Mouse (Mus musculus) layer of hippocampus, adult 9-10 months (tissue): ENCODE results near the gene Bdp1.
"Not testable (repeated sequence)": the region's sequence is repeated elsewhere in the genome, so short reads cannot be mapped to it uniquely, and the experiment has no call there.

Experiments used
- DNase-seq: peaks from one replicate; pipeline ENCODE4 v3.0.0; 2022; ENCODE audit warnings: low spot score

The Bdp1 gene

DNA sequence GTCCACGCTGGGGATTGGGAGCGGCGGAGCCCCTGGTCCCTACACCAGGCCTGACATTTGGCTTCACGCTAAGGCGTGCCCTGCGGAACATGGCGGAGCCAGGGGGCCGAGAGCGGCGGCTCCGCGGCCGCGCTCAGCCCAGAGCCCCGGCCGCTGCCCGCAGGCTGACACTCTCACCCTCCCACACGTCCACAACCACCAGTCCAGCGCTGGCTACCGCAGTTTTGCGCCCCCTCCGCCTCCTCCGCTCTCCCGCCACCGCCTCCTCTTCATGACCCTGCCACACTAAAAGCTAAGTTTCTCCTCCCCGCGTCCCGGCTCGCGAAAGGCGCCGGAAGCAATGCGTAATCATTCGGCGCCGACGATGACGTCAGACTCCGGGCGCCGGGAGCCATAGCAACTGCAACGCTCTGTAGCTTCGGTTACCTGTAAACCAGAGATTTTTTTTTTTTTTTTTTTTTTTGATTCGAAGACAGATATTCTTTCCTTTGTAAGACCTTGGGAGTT, at the start of gene Bdp1:
TSS of gene Bdp1 (minus strand) at position 323 of the 507 bp plus-strand sequence.
- peak; percentile 78 for DNase-seq

- peak; percentile 18 for DNase-seq
These were observed 48.8 kb upstream of the Bdp1 start for GRCm38 (mm10) chr13:100152659-100153058.

- DNase-seq: no peak
These were observed 37.9 kb upstream of the Bdp1 start for GRCm38 (mm10) chr13:100141646-100142314.

- no peak for DNase-seq
These were observed 21.4 kb upstream of the Bdp1 start for GRCm38 (mm10) chr13:100125258-100125643.

- DNase-seq: peak; percentile 78
These were observed 20.8 kb upstream of the Bdp1 start, which contains the start of gene Smn1 for GRCm38 (mm10) chr13:100124423-100125257. Gene Smn1 (plus strand): TSS chr13:100124852.

DNA sequence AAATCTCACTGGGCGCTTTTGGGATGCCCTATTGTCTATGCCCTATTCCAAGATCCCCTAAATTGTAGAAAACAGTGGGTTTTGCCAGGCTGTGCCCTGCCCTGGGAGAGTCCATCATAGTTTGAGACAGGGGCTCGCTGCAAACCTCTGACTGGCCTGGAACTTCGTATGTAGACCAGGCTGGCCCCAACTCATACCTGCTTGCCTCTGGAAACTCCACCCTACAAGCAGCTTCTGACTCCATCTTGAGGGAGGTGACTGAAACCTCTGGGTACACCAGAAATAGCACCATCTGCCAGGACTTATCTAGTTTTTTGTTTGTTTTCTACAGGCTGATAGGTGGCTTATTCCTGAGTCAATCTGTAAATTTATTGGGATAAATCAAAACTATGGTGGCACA, 20.1 kb upstream of the Bdp1 start:
- no peak for DNase-seq

- no peak for DNase-seq
These were observed 8.5 kb upstream of the Bdp1 start for GRCm38 (mm10) chr13:100112218-100112972.

DNA sequence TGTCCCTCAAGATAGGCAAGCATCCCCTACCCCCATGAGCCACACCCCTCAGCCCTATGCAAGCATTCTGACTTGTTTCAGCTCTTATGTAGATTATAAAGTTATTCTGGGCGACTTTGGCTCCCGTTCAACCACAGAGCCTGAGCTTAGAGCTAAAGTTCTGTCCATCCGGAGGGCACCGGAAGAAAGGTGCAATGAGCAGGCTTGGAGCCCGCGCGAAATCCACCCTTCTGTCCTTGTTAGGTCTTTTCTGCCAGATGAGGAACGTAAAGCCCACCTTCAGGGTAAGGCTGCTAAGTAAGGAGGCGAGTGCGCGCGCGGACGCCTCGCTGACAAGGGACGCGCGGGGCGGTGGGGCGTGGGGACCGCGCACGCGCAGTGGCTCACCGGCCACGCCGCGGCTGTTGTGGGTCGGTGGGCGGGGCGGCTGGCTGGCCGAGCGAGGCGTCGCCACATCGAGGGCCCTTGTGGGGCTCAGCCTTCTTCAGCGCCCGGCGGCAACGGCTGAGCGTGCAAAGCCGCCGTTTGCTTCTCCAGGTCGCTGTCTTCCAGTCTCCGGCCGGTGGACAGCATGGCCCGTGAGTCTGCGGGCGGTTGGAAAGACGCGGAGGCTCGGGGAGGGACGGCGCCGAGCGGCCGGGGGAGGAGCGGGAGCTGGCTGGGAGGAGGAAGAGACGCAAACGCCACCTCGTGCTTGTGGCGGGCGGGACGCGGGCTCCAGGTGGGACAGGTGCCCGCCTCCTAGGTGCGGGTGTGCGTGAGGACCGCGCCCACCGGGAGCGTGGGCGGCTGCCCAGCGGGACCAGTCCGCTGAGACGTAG, 4.0 kb upstream of the Bdp1 start, which contains the start of gene Serf1:
TSS of gene Serf1 (plus strand) at position 361 of the 821 bp plus-strand sequence.
- DNase-seq: no peak

GRCm38 (mm10) chr13:100103052-100103658, 715 bp downstream of the Bdp1 start:
- no peak for DNase-seq

- DNase-seq: no peak
These were observed 5.1 kb downstream of the Bdp1 start for GRCm38 (mm10) chr13:100098808-100099207.

DNA sequence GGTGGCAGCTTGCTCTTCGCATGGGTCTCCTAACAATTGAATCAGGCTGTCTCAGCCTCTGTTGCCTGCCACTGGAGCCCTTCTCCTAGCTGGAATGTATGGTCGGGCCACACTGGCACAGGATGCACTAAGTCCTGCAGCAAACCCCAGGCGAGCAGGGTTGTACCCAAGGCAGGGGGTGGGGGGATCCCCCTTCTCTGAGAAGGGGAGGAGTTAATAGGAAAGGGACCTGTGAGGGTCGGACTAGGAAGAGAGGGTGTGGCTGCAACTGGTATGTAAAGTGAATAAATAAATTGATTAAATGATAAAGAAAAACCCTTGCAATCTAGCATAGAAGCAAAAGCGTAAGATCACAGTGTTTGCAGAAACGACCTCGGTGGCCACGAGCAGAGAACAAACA, 32.4 kb downstream of the Bdp1 start:
- no peak for DNase-seq

DNA sequence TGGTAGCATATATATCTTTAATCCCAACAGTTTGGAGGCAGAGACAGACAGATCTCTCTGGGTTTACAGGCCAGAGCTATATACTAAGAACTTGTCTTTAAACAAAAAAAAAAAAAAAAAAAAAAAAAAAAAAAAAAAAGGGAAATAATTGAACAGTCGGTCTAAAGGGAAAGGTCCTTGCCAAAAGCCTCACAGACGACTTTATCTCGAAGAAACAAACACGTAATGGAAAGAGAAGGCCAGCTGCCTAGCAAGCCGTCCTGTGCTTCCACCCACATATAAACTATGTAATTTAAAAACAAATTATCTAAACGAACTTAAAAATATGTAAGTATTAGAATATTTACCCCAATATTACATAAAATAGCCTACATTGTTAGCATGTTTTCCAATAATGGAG, 36.0 kb downstream of the Bdp1 start:
- no peak for DNase-seq

GRCm38 (mm10) chr13:100063936-100064335, 39.9 kb downstream of the Bdp1 start:
- no peak for DNase-seq

- not testable (repeated sequence) for DNase-seq
These were observed 46.1 kb downstream of the Bdp1 start for GRCm38 (mm10) chr13:100057738-100058137.

GRCm38 (mm10) chr13:100026013-100026412, 77.9 kb downstream of the Bdp1 start:
- DNase-seq: no peak

GRCm38 (mm10) chr13:100016891-100017290, 87.0 kb downstream of the Bdp1 start:
- DNase-seq: no peak

GRCm38 (mm10) chr13:100015937-100016336, 87.9 kb downstream of the Bdp1 start:
- no peak for DNase-seq

DNA sequence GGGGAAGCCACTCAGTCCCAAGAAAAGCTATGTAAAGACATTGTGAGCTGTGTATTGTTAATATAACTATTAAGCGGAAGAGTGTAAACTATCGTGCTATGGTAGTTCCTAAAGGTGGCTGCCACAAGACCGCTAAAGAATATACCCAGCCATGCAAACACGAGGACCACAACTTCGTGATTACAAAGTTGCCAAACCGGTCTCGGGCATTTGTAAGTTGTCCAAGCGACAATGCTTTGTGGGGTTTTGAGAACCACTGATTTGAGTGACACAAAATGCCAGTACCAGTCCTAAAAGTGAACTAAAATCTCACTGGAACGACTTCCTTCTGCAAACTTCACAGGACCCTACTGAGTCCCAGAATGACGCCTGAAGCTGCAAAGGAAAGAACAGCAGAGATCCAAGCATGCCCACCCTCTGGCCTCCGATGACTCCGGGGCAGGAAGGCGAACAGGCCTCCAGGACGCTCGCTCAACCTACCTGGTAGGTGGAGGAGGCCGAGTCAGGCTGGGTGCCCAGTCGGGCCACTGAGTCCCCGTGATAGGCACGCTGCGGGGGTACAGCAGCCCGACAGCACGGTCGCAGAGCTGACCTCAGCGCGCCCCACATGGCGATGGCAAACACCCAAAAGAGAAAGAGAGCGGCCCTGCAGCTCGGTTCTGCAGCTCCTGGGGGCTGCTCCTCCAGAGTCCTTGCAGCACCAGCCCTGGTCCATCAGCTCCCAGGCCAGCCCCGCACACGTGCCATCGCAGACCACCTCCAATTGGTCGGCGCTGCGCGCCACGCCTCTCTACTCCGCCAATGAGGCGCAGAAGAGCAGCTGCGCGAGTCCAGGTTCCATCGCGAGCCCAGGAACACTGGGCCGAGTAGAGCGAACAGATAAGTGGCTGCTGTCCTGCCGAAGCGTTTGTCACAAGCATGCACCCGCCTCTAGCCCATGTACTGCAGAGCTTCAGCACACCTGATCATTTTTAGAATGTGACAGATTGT, 88.7 kb downstream of the Bdp1 start, which contains the start of gene Mccc2:
TSS of gene Mccc2 (minus strand) at position 734 of the 990 bp plus-strand sequence.
- peak; percentile 37 for DNase-seq

DNA sequence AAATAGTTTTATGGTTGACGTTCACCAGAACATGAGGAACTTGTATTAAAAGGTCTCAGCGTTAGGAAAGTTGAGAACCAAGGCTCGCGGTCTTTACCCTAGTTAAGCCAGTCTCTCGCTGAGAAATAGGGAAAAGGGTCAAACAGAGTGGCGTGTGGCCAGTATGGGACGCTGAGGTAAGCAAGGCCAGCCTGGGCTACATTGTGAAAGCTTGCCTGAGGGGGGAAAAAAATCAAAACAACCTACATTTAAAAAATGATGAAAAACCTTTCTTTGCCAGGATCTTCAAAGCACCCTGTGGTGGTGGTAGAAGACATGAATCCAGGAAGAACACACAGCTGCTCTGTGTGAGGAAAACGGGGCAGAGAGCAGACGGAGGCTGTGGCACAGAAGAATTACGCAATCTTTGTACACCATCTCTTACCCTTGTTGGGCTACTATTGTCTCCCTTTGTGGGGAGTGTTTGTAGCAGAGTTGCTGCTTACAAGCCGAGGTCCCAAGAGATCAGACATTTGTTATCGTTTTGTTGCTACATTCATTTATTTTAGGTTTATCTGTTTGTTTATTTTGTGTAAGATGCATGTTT, 97.9 kb downstream of the Bdp1 start:
- no peak for DNase-seq
